Mouse (Mus musculus) myocyte (in vitro differentiated cells): ENCODE measurements around the gene Nfe2l1. TPM values are rescaled to one million over a fixed set of nuclear protein-coding genes. Genes with fewer than 3 reads are reported as not detected.

Experiments used
- H3K27me3 ChIP-seq: one replicate; pipeline ENCODE4 v1.6.1; 2011; ENCODE audit not compliant: control insufficient read depth, insufficient read depth, insufficient read length
- H3K36me3 ChIP-seq: one replicate; pipeline ENCODE4 v1.6.1; 2011; ENCODE audit not compliant: control insufficient read depth, insufficient read depth
- H3K4me2 ChIP-seq: one replicate; pipeline ENCODE4 v1.6.1; 2011; ENCODE audit warnings: low read depth, control low read depth
- H3K4me3 ChIP-seq: one replicate; pipeline ENCODE4 v1.5.1; 2011; ENCODE audit warnings: mild to moderate bottlenecking, control low read depth, moderate library complexity
- H3K79me2 ChIP-seq: one replicate; pipeline ENCODE4 v1.6.1; 2011; ENCODE audit not compliant: control insufficient read depth, insufficient read depth
- H3ac ChIP-seq: one replicate; pipeline ENCODE4 v1.6.1; 2011; ENCODE audit not compliant: control insufficient read depth, insufficient read length
- CEBPB ChIP-seq: IDR thresholded peaks from 2 replicates; pipeline ENCODE4 v1.6.1; 2011; ENCODE audit warnings: mild to moderate bottlenecking, moderate library complexity; ENCODE audit not compliant: poor library complexity, insufficient read depth, severe bottlenecking
- E2F4 ChIP-seq: IDR thresholded peaks from one replicate; pipeline ENCODE4 v1.6.1; 2011; ENCODE audit warnings: mild to moderate bottlenecking, control low read depth, moderate library complexity; ENCODE audit not compliant: insufficient read depth
- MAX ChIP-seq: IDR thresholded peaks from one replicate; pipeline ENCODE4 v1.6.1; 2011; ENCODE audit warnings: low read depth, mild to moderate bottlenecking, control low read depth
- MYOD1 ChIP-seq, 3 experiments: IDR thresholded peaks; one replicate each; pipeline ENCODE4 v1.6.1; 2011; ENCODE audit warnings: control low read depth in 2 of 3, low read depth in 2 of 3, mild to moderate bottlenecking in 2 of 3, moderate library complexity in 1 of 3; ENCODE audit not compliant: insufficient read length in 2 of 3, control insufficient read depth in 1 of 3
- MYOG ChIP-seq, 3 experiments: IDR thresholded peaks; one replicate each; pipeline ENCODE4 v1.6.1; 2011; ENCODE audit warnings: control low read depth in 2 of 3, low read depth in 2 of 3, mild to moderate bottlenecking in 2 of 3; ENCODE audit not compliant: insufficient read length in 2 of 3, control insufficient read depth in 1 of 3, insufficient read depth in 1 of 3
- POLR2A ChIP-seq: IDR thresholded peaks from one replicate; pipeline ENCODE4 v1.6.1; 2011; ENCODE audit warnings: low read depth, mild to moderate bottlenecking, control low read depth, moderate library complexity; ENCODE audit not compliant: insufficient read length
- POLR2AphosphoS2 ChIP-seq: IDR thresholded peaks from one replicate; pipeline ENCODE4 v1.6.1; 2011; ENCODE audit warnings: low read depth, control low read depth; ENCODE audit not compliant: insufficient read length
- REST ChIP-seq: IDR thresholded peaks from one replicate; pipeline ENCODE4 v1.6.1; 2011; ENCODE audit warnings: mild to moderate bottlenecking, control low read depth, moderate library complexity; ENCODE audit not compliant: insufficient read depth, insufficient read length
- SRF ChIP-seq: IDR thresholded peaks from one replicate; pipeline ENCODE4 v1.6.1; 2011; ENCODE audit warnings: low read depth; ENCODE audit not compliant: control insufficient read depth, insufficient read length
- TCF12 ChIP-seq: IDR thresholded peaks from one replicate; pipeline ENCODE4 v1.6.1; 2011; ENCODE audit warnings: mild to moderate bottlenecking, control low read depth; ENCODE audit not compliant: poor library complexity, insufficient read depth, severe bottlenecking
- TCF3 ChIP-seq: IDR thresholded peaks from one replicate; pipeline ENCODE4 v1.6.1; 2011; ENCODE audit warnings: low read depth, control low read depth; ENCODE audit not compliant: insufficient read length
- USF1 ChIP-seq: IDR thresholded peaks from one replicate; pipeline ENCODE4 v1.6.1; 2011; ENCODE audit warnings: low read depth, mild to moderate bottlenecking, control low read depth, moderate library complexity
- polyA plus RNA-seq: library from polyadenylated mRNA; unstranded; fragments of >200 nt; fragmentation: generic; extraction: Trizol; gene quantifications from one replicate; pipeline ENCODE4 v1.2.1, GENCODE M21; 2012; ENCODE audit warnings: missing spikeins

Nfe2l1 gene
- polyA plus RNA-seq, 1 experiment, result 518 TPM

GRCm38 (mm10) chr11:96831516-96831915 is 1.7 kb upstream of the Nfe2l1 start:
- H3K4me2 ChIP-seq, result no peak overlapping the region
- no peaks in the 10 kb centered on the region for H3K27me3 ChIP-seq
- TF ChIP-seq USF1, result no peak
- TF ChIP-seq REST, result no peak
- TF ChIP-seq MYOG (IDR thresholded peaks at IDR 0.05; ENCODE audit: control insufficient read depth in 1 of 3, insufficient read depth in 1 of 3, insufficient read length in 2 of 3, low read depth in 2 of 3), result no peak
- no peak for TF ChIP-seq POLR2AphosphoS2
- TF ChIP-seq MAX, result no peak
- TF ChIP-seq TCF12, result no peak
- no peak for TF ChIP-seq SRF
- TF ChIP-seq CEBPB, result no peak
- TF ChIP-seq E2F4, result no peak
- TF ChIP-seq MYOD1 (IDR thresholded peaks at IDR 0.05; ENCODE audit: control insufficient read depth in 1 of 3, insufficient read length in 2 of 3, low read depth in 2 of 3), result no peak
- TF ChIP-seq TCF3, result no peak
- no peak for TF ChIP-seq POLR2A
- peaks cover 2% of the 10 kb centered on the region for H3K36me3 ChIP-seq
- peaks cover 28% of the 10 kb centered on the region for H3K79me2 ChIP-seq
- H3K4me3 ChIP-seq, result no peak overlapping the region
- H3ac ChIP-seq, result no peak overlapping the region

- Histone ChIP-seq H3K4me3 (peak overlapping the region; percentile 93), H3K4me2 (peak overlapping the region; percentile 85), H3K36me3 (peaks cover 8% of the 10 kb centered on the region), H3K79me2 (peaks cover 37% of the 10 kb centered on the region), H3ac (peak overlapping the region; percentile 77), H3K27me3 (no peaks in the 10 kb centered on the region)
- no peak for TF ChIP-seq TCF3
- TF ChIP-seq E2F4, result no peak
- no peak for TF ChIP-seq USF1
- no peak for TF ChIP-seq MYOD1 (IDR thresholded peaks at IDR 0.05; ENCODE audit: control insufficient read depth in 1 of 3, insufficient read length in 2 of 3, low read depth in 2 of 3)
- no peak for TF ChIP-seq MYOG (IDR thresholded peaks at IDR 0.05; ENCODE audit: control insufficient read depth in 1 of 3, insufficient read depth in 1 of 3, insufficient read length in 2 of 3, low read depth in 2 of 3)
- TF ChIP-seq REST, result no peak
- TF ChIP-seq POLR2A, result no peak
- no peak for TF ChIP-seq POLR2AphosphoS2
- no peak for TF ChIP-seq TCF12
- TF ChIP-seq MAX, result no peak
- no peak for TF ChIP-seq SRF
These were observed 910 bp upstream of the Nfe2l1 start for GRCm38 (mm10) chr11:96830539-96831216.

GRCm38 (mm10) chr11:96829403-96829812 is 360 bp downstream of the Nfe2l1 start:
- TF ChIP-seq TCF12 (no peak), USF1 (no peak), CEBPB (no peak), REST (no peak), MYOG (IDR thresholded peaks at IDR 0.05; ENCODE audit: control insufficient read depth in 1 of 3, insufficient read depth in 1 of 3, insufficient read length in 2 of 3, low read depth in 2 of 3) (peak in 2 of 3 experiments; percentile 17 to 64), E2F4 (no peak), POLR2AphosphoS2 (peak; percentile 100), MYOD1 (IDR thresholded peaks at IDR 0.05; ENCODE audit: control insufficient read depth in 1 of 3, insufficient read length in 2 of 3, low read depth in 2 of 3) (peak in 2 of 3 experiments; percentile 29 to 57), POLR2A (peak; percentile 98), SRF (peak; percentile 38), MAX (no peak), TCF3 (no peak)
- Histone ChIP-seq H3K4me2 (no peak overlapping the region), H3ac (peak overlapping the region; percentile 77), H3K4me3 (peak overlapping the region; percentile 93), H3K36me3 (peaks cover 8% of the 10 kb centered on the region), H3K79me2 (peaks cover 49% of the 10 kb centered on the region), H3K27me3 (no peaks in the 10 kb centered on the region)

GRCm38 (mm10) chr11:96828881-96829280 is 887 bp downstream of the Nfe2l1 start:
- no peak for TF ChIP-seq USF1
- no peak for TF ChIP-seq MYOD1 (IDR thresholded peaks at IDR 0.05; ENCODE audit: control insufficient read depth in 1 of 3, insufficient read length in 2 of 3, low read depth in 2 of 3)
- TF ChIP-seq REST, result no peak
- no peak for TF ChIP-seq MYOG (IDR thresholded peaks at IDR 0.05; ENCODE audit: control insufficient read depth in 1 of 3, insufficient read depth in 1 of 3, insufficient read length in 2 of 3, low read depth in 2 of 3)
- no peak for TF ChIP-seq POLR2A
- no peak for TF ChIP-seq CEBPB
- TF ChIP-seq MAX, result no peak
- TF ChIP-seq TCF12, result no peak
- no peak for TF ChIP-seq E2F4
- no peak for TF ChIP-seq TCF3
- no peak for TF ChIP-seq SRF
- Histone ChIP-seq H3K27me3 (no peaks in the 10 kb centered on the region), H3K79me2 (peaks cover 50% of the 10 kb centered on the region), H3ac (peak overlapping the region; percentile 77), H3K4me2 (peak overlapping the region; percentile 96), H3K36me3 (peaks cover 8% of the 10 kb centered on the region), H3K4me3 (peak overlapping the region; percentile 93)
